Mouse (Mus musculus) forebrain, embryonic 14.5 days (tissue): ENCODE results near the gene Pak1. TPM values are rescaled to one million over a fixed set of nuclear protein-coding genes. Genes with fewer than 3 reads are reported as not detected.
"Not testable (repeated sequence)": the region's sequence is repeated elsewhere in the genome, so short reads cannot be mapped to it uniquely, and the experiment has no call there.

Experiments used
- ATAC-seq: fragments of 200-750 bp; cut with Nextera tagmentation; 2 replicates; pipeline ENCODE4 v1.8.0; 2017; ENCODE audit warnings: mild to moderate bottlenecking, moderate library complexity
- DNase-seq: peaks from one replicate; pipeline ENCODE4 v3.0.0-alpha.2; 2015; ENCODE audit warnings: low spot score
- H3K27ac ChIP-seq: fragments of 300-500 bp; sonication (generic); 2 replicates; pipeline ENCODE4 v1.5.1; 2014; ENCODE audit warnings: low read depth, mild to moderate bottlenecking, control low read depth, low read length, moderate library complexity
- H3K27me3 ChIP-seq: fragments of 300-500 bp; sonication (generic); replicated peaks from 2 replicates; pipeline ENCODE4 v1.6.1; 2014; ENCODE audit warnings: low read length, control low read depth, mixed read lengths; ENCODE audit not compliant: control insufficient read depth, insufficient read depth
- H3K36me3 ChIP-seq: fragments of 300-500 bp; sonication (generic); 2 replicates; pipeline ENCODE4 v1.6.1; 2014; ENCODE audit warnings: low read length, control low read depth; ENCODE audit not compliant: control insufficient read depth, insufficient read depth
- H3K4me1 ChIP-seq: fragments of 300-500 bp; sonication (generic); 2 replicates; pipeline ENCODE4 v1.6.1; 2014; ENCODE audit warnings: antibody characterized with exemption, low read length, control low read depth; ENCODE audit not compliant: control insufficient read depth, insufficient read depth
- H3K4me2 ChIP-seq: fragments of 300-500 bp; sonication (generic); 2 replicates; pipeline ENCODE4 v1.6.1; 2014; ENCODE audit warnings: mild to moderate bottlenecking, control low read depth, low read length
- H3K4me3 ChIP-seq: fragments of 300-500 bp; sonication (generic); 2 replicates; pipeline ENCODE4 v1.5.1; 2014; ENCODE audit warnings: low read depth, low read length, control low read depth
- H3K9ac ChIP-seq: fragments of 300-500 bp; sonication (generic); 2 replicates; pipeline ENCODE4 v1.6.1; 2014; ENCODE audit warnings: mild to moderate bottlenecking, low read length, control low read depth, moderate library complexity
- H3K9me3 ChIP-seq: fragments of 300-500 bp; sonication (generic); replicated peaks from 2 replicates; pipeline ENCODE4 v1.6.1; 2016; ENCODE audit warnings: low read length, control low read depth, mixed read lengths; ENCODE audit not compliant: control insufficient read depth
- WGBS: fragments of 180-500 bp; shearing (Covaris S2); extraction: QIAGEN DNeasy Blood & Tissue Kit; methylation state at CpG from one replicate; pipeline ENCODE4 v1.1.7; 2014; 5-methylcytosine and 5-hydroxymethylcytosine counted together
- polyA plus RNA-seq: library from polyadenylated mRNA; unstranded; fragments of >200 nt; fragmentation: Nextera tagmentation; extraction: Ambion mirVana; gene quantifications from 2 replicates; pipeline ENCODE4 v1.2.1, GENCODE M21; 2014

Pak1 gene
- polyA plus RNA-seq, 1 experiment from 2014 or later = 131 TPM

- Histone ChIP-seq H3K27me3 (no peaks in the 10 kb centered on the region), H3K36me3 (no peaks in the 10 kb centered on the region), H3K4me3 (no peak overlapping the region), H3K4me1 (no peaks in the 10 kb centered on the region; the same call in 1 of the 2 replicates), H3K27ac (no peak overlapping the region), H3K4me2 (no peak overlapping the region), H3K9me3 (no peaks in the 10 kb centered on the region), H3K9ac (no peak overlapping the region)
- DNase-seq = no peak
- ATAC-seq = no peak
These were observed 50.2 kb downstream of the Pak1 start for GRCm38 (mm10) chr7:97838574-97838973.

GRCm38 (mm10) chr7:97841311-97841710 is 53.0 kb downstream of the Pak1 start:
- 81% methylated on average over 5 of the region's 5 CpGs for WGBS

GRCm38 (mm10) chr7:97842332-97842731 is 54.0 kb downstream of the Pak1 start:
- Histone ChIP-seq H3K9ac (no peak overlapping the region), H3K27me3 (no peaks in the 10 kb centered on the region), H3K9me3 (no peaks in the 10 kb centered on the region), H3K27ac (0 out of 2 replicates have a peak overlapping the region, but pooled peaks have one; percentile 90), H3K36me3 (no peaks in the 10 kb centered on the region), H3K4me3 (peak overlapping the region; percentile 48), H3K4me2 (peak overlapping the region; percentile 55), H3K4me1 (peaks cover 10% of the 10 kb centered on the region)
- peak; percentile 24; the same call in 1 of the 2 replicates for ATAC-seq
- 68% methylated on average over 2 of the region's 2 CpGs for WGBS
- peak; percentile 6 for DNase-seq

More at GRCm38 (mm10) chr7:97841311-97841710, 53.0 kb downstream of the Pak1 start:
- H3K9ac ChIP-seq = no peak overlapping the region
- no peak overlapping the region for H3K4me2 ChIP-seq
- H3K27ac ChIP-seq = no peak overlapping the region
- ATAC-seq = no peak
- no peak overlapping the region for H3K4me3 ChIP-seq
- DNase-seq = peak; percentile 11
- no peaks in the 10 kb centered on the region for H3K27me3 ChIP-seq
- H3K4me1 ChIP-seq = peaks cover 10% of the 10 kb centered on the region
- H3K9me3 ChIP-seq = no peaks in the 10 kb centered on the region
- H3K36me3 ChIP-seq = no peaks in the 10 kb centered on the region

GRCm38 (mm10) chr7:97842806-97843570 is 54.6 kb downstream of the Pak1 start:
- peak overlapping the region; percentile 90 for H3K27ac ChIP-seq
- no peaks in the 10 kb centered on the region for H3K36me3 ChIP-seq
- H3K4me1 ChIP-seq = peaks cover 10% of the 10 kb centered on the region
- H3K27me3 ChIP-seq = no peaks in the 10 kb centered on the region
- peak overlapping the region; percentile 94 for H3K9ac ChIP-seq
- no peaks in the 10 kb centered on the region for H3K9me3 ChIP-seq
- DNase-seq (peak; percentile 95), ATAC-seq (peak; percentile 98)
- peak overlapping the region; percentile 48 for H3K4me3 ChIP-seq
- H3K4me2 ChIP-seq = peak overlapping the region; percentile 55
- WGBS = 3% methylated on average over 22 of the region's 22 CpGs

GRCm38 (mm10) chr7:97844419-97844818 is 56.1 kb downstream of the Pak1 start:
- Histone ChIP-seq H3K27ac (no peak overlapping the region), H3K9me3 (no peaks in the 10 kb centered on the region), H3K4me2 (peak overlapping the region; percentile 55), H3K4me3 (peak overlapping the region; percentile 48), H3K36me3 (no peaks in the 10 kb centered on the region), H3K9ac (peak overlapping the region; percentile 94; the same call in 1 of the 2 replicates), H3K27me3 (no peaks in the 10 kb centered on the region), H3K4me1 (peaks cover 10% of the 10 kb centered on the region)
- 85% methylated on average over 3 of the region's 3 CpGs for WGBS
- no peak for ATAC-seq
- DNase-seq = no peak

- Histone ChIP-seq H3K4me3 (no peak overlapping the region), H3K9me3 (no peaks in the 10 kb centered on the region), H3K4me1 (peaks cover 10% of the 10 kb centered on the region), H3K27me3 (no peaks in the 10 kb centered on the region), H3K9ac (no peak overlapping the region), H3K27ac (no peak overlapping the region), H3K36me3 (no peaks in the 10 kb centered on the region), H3K4me2 (no peak overlapping the region)
- WGBS = 87% methylated on average over 2 of the region's 2 CpGs
- ATAC-seq (no peak), DNase-seq (no peak)
These were observed 57.2 kb downstream of the Pak1 start for GRCm38 (mm10) chr7:97845546-97845945.

GRCm38 (mm10) chr7:97846539-97846938 is 58.2 kb downstream of the Pak1 start:
- DNase-seq (no peak), ATAC-seq (no peak)
- H3K4me3 ChIP-seq = no peak overlapping the region
- H3K9me3 ChIP-seq = no peaks in the 10 kb centered on the region
- no peak overlapping the region for H3K27ac ChIP-seq
- H3K9ac ChIP-seq = no peak overlapping the region
- H3K4me2 ChIP-seq = no peak overlapping the region
- peaks cover 10% of the 10 kb centered on the region for H3K4me1 ChIP-seq
- H3K36me3 ChIP-seq = no peaks in the 10 kb centered on the region
- H3K27me3 ChIP-seq = no peaks in the 10 kb centered on the region

GRCm38 (mm10) chr7:97849557-97849956 is 61.2 kb downstream of the Pak1 start:
- not testable (repeated sequence) for H3K4me1 ChIP-seq, ATAC-seq

GRCm38 (mm10) chr7:97850331-97850730 is 62.0 kb downstream of the Pak1 start:
- H3K9ac ChIP-seq = no peak overlapping the region
- no peaks in the 10 kb centered on the region for H3K36me3 ChIP-seq
- no peak for ATAC-seq
- no peak overlapping the region for H3K27ac ChIP-seq
- H3K4me2 ChIP-seq = no peak overlapping the region
- no peak overlapping the region for H3K4me3 ChIP-seq
- DNase-seq = no peak
- no peaks in the 10 kb centered on the region for H3K27me3 ChIP-seq
- H3K4me1 ChIP-seq = no peaks in the 10 kb centered on the region
- H3K9me3 ChIP-seq = no peaks in the 10 kb centered on the region
- 86% methylated on average over 3 of the region's 3 CpGs for WGBS

More at GRCm38 (mm10) chr7:97849557-97849956, 61.2 kb downstream of the Pak1 start:
- H3K4me2 ChIP-seq, H3K27me3 ChIP-seq, DNase-seq, H3K27ac ChIP-seq, H3K9ac ChIP-seq, H3K4me3 ChIP-seq, H3K9me3 ChIP-seq, H3K36me3 ChIP-seq: not testable (repeated sequence)
- WGBS = 79% methylated on average over 3 of the region's 3 CpGs
